Mouse (Mus musculus) olfactory bulb, adult 2 months (tissue): ENCODE data around the gene Dchs2.

ENCODE experiments used
- CTCF ChIP-seq: fragments of 200-500 bp; IDR thresholded peaks from 2 replicates; pipeline ENCODE4 v1.5.1; 2012; ENCODE audit warnings: low read depth, mild to moderate bottlenecking, low read length, moderate library complexity; ENCODE audit not compliant: insufficient read depth
- POLR2A ChIP-seq: fragments of 200-500 bp; IDR thresholded peaks from 2 replicates; pipeline ENCODE4 v1.6.1; 2012; ENCODE audit warnings: mild to moderate bottlenecking, low read depth, low read length, moderate library complexity; ENCODE audit not compliant: insufficient read depth

DNA sequence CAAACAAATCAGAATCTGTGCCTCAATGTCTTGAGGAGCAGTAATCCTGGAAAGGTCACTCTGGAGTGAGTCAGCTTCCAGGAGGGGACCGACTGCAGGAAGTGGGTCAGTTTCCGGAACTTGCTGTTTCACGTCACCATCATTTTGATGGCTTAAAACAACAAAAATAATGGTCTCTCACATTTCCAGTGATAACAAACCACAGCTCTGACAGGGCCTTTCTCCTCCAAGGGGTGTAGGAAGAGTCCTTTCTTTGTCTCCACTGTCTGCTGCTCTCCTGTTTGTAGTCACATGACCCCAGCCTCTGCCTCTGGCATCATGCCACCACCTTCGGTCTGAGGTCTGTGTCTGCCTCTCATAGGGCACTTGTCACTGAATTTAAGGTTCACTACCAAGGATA, 106.7 kb downstream of the Dchs2 start:
- no peak for TF ChIP-seq CTCF
- TF ChIP-seq POLR2A, result no peak
